27 mouse cellular contexts compared by ENCODE assay signal in the genomic region with DNA sequence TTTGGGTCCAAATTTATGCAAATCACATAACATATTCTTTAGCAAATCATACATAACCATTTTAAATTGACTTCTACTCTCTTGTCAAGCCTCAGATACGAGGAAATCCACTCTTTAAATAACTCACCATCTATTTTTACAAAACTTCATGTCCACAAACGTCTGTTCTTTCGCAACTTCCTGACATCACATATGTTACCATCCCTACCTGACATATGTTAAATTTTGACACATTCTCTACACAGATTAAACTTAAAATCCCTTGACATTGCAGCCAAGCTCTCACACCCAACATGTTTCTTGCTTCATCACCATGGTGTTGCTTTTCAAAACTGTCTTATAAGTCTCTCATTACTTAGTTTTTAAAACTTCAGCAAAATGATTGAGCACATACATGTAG.
"Had no signal": no experiment of that assay in that cellular context is flagged by ENCODE, and none has a peak within 500 bp of the region (broad histone marks: within the 10 kb centered on the region; RNA-seq: fewer than 3 reads in every experiment).

No protein-coding gene starts in this region.

- H3K9ac ChIP-seq: heart, embryonic 13.5 days; heart, embryonic 15.5 days; hindbrain, embryonic 13.5 days; hindbrain, embryonic 15.5 days; kidney, embryonic 15.5 days; limb, embryonic 13.5 days; limb, embryonic 15.5 days; liver, embryonic 12.5 days; liver, embryonic 14.5 days had no signal

- DNase-seq: gastrocnemius, postnatal 14 days; gastrocnemius, postnatal 36 days; heart, adult 11 months; heart, adult 2 months; heart, postnatal 14 days; heart, postnatal 36 days; kidney, adult 11 months; kidney, adult 2 months; kidney, adult 9 months; kidney, postnatal 14 days; kidney, postnatal 36 days; layer of hippocampus, adult 9-11 months; layer of hippocampus, postnatal 36 days; left cerebral cortex, postnatal 4 days had no signal

- H3K4me1 ChIP-seq: heart, embryonic 13.5 days; heart, embryonic 15.5 days; hindbrain, embryonic 13.5 days; hindbrain, embryonic 15.5 days; kidney, embryonic 15.5 days; limb, embryonic 13.5 days; limb, embryonic 15.5 days; liver, embryonic 12.5 days had no signal

- ATAC-seq: hindbrain, postnatal 0 days; intestine, embryonic 16.5 days; liver, embryonic 12.5 days had no signal

- H3K27ac ChIP-seq: heart, adult 2 months; heart, embryonic 13.5 days; heart, embryonic 15.5 days; hindbrain, embryonic 13.5 days; hindbrain, embryonic 15.5 days; hindbrain, postnatal 0 days; kidney, embryonic 15.5 days; kidney, postnatal 0 days; limb, embryonic 13.5 days; limb, embryonic 15.5 days; liver, embryonic 12.5 days; liver, embryonic 14.5 days had no signal

- H3K4me3 ChIP-seq: heart, adult 2 months; heart, embryonic 13.5 days; heart, embryonic 15.5 days; hindbrain, embryonic 13.5 days; hindbrain, embryonic 15.5 days; kidney, embryonic 15.5 days; limb, embryonic 13.5 days; limb, embryonic 15.5 days; liver, embryonic 12.5 days had no signal

- H3K9me3 ChIP-seq: heart, embryonic 13.5 days; heart, embryonic 15.5 days; hindbrain, embryonic 13.5 days; hindbrain, embryonic 15.5 days; kidney, embryonic 15.5 days; limb, embryonic 13.5 days; limb, embryonic 15.5 days; liver, embryonic 12.5 days had no signal

- H3K4me2 ChIP-seq: heart, embryonic 11.5 days; heart, embryonic 13.5 days; heart, embryonic 15.5 days; hindbrain, embryonic 13.5 days; hindbrain, embryonic 15.5 days; kidney, embryonic 15.5 days; limb, embryonic 13.5 days; limb, embryonic 15.5 days; liver, embryonic 12.5 days had no signal

- H3K27me3 ChIP-seq: heart, embryonic 13.5 days; heart, embryonic 15.5 days; hindbrain, embryonic 13.5 days; hindbrain, embryonic 15.5 days; kidney, embryonic 15.5 days; limb, embryonic 13.5 days; limb, embryonic 15.5 days; liver, embryonic 12.5 days had no signal

- H3K36me3 ChIP-seq: heart, embryonic 13.5 days; heart, embryonic 15.5 days; hindbrain, embryonic 13.5 days; hindbrain, embryonic 15.5 days; kidney, embryonic 15.5 days; limb, embryonic 13.5 days; limb, embryonic 15.5 days; liver, embryonic 12.5 days had no signal
